Mouse (Mus musculus): ENCODE data around the gene Rhobtb1. TPM values are rescaled to one million over a fixed set of nuclear protein-coding genes. Genes with fewer than 3 reads are reported as not detected.

Rhobtb1 gene
- polyA plus RNA-seq, 1 experiment from 2014 or later: 14.2 TPM

DNA sequence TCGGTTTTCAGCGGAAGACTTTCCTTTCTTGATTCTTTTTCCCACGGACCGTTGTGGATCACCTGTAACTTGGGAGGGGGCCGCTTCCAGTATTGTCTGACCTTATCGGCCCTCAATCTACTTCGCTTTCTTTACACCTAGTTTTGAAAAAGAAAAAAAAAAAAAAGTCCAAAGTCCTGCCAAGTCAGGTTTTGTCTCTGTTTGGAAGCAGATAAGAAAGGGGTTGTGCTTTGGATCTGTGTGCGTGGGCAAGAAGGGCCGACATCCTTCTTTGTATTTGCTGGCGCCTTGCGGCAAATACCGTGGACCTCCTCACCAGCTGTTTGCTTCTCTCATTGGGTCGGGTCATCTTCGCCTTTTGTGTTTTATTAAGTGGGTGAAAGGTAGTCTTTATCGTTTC lies 114.2 kb downstream of the Rhobtb1 start:
- H3K9ac ChIP-seq (replicated peaks; ENCODE audit: low read depth, low read length): no peak overlapping the region
- no peaks in the 10 kb centered on the region; the same call in 1 of the 2 replicates for H3K4me1 ChIP-seq (replicated peaks; ENCODE audit: control insufficient read depth, insufficient read depth, low read length)
- H3K4me2 ChIP-seq (ENCODE audit: low read length): no peak overlapping the region
- no peaks in the 10 kb centered on the region for H3K9me3 ChIP-seq (ENCODE audit: control insufficient read depth, low read length)
- no peak overlapping the region for H3K4me3 ChIP-seq (replicated peaks; ENCODE audit: low read length)
- no peak for ATAC-seq
- 90% methylated on average over 15 of the region's 15 CpGs for WGBS
- no peaks in the 10 kb centered on the region for H3K27me3 ChIP-seq (replicated peaks; ENCODE audit: control insufficient read depth, insufficient read depth, low read length)
- H3K27ac ChIP-seq (ENCODE audit: low read length): no peak overlapping the region
- H3K36me3 ChIP-seq (ENCODE audit: control insufficient read depth, insufficient read depth): peaks cover 4% of the 10 kb centered on the region; the same call in 1 of the 2 replicates

DNA sequence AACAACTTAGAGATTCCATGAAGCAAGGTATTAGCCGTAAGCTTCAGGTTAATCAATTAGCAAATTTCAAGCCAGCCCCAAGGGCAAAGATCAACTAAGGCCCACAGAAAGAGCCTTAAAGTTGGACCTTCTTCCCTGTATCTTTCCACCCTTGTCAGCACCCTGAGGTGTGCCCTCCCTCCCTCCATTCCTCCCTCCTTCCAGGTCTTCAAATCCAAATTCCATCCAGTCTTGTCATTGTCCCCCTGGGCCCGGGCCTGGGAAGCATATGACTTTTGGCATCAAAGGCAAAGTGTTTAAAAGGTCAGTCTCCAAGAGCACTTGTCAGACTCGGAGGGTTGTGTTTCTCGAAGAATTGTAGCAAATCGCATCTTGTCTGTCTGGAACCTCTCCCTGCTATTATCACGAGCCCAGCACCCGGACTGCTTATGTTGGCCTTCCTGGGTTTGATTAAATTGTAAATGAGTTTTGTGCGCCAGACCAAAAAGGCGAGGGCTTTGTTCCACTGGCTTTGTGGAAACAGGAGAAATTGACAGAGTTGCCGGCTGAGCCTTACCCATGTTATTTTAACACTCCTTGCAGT lies 116.9 kb downstream of the Rhobtb1 start:
- Histone ChIP-seq H3K27me3 (replicated peaks; ENCODE audit: control insufficient read depth, insufficient read depth, low read length) (no peaks in the 10 kb centered on the region), H3K27ac (ENCODE audit: low read length) (no peak overlapping the region), H3K9me3 (ENCODE audit: control insufficient read depth, low read length) (no peaks in the 10 kb centered on the region), H3K4me3 (replicated peaks; ENCODE audit: low read length) (no peak overlapping the region), H3K4me2 (ENCODE audit: low read length) (no peak overlapping the region), H3K9ac (replicated peaks; ENCODE audit: low read depth, low read length) (no peak overlapping the region), H3K4me1 (replicated peaks; ENCODE audit: control insufficient read depth, insufficient read depth, low read length) (no peaks in the 10 kb centered on the region; the same call in 1 of the 2 replicates), H3K36me3 (ENCODE audit: control insufficient read depth, insufficient read depth) (peaks cover 7% of the 10 kb centered on the region; the same call in 1 of the 2 replicates)
- 35% methylated on average over 10 of the region's 10 CpGs for WGBS
- ATAC-seq: no peak

DNA sequence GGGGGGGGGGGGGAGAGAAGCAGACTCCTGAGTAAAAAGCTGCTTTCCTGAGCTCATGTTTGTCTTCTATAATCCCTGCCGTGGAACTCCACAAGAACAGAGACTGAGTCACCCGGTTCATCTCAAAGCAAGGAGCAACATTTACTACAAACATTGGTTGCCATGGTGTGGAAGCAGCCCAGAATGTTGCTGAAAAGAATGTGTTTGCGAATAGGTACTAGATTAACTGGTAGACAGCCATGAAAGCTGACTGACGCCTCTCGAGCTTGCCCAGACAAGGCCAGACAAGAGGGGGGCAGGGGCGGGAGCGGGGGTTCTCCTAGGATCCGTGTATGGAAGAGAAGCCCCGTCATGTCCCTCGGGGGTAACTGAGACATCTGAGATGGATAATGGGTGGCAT lies 120.2 kb downstream of the Rhobtb1 start:
- no peak overlapping the region for H3K27ac ChIP-seq (ENCODE audit: low read length)
- H3K4me1 ChIP-seq (replicated peaks; ENCODE audit: control insufficient read depth, insufficient read depth, low read length): no peaks in the 10 kb centered on the region; the same call in 1 of the 2 replicates
- H3K36me3 ChIP-seq (ENCODE audit: control insufficient read depth, insufficient read depth): peaks cover 7% of the 10 kb centered on the region; the same call in 1 of the 2 replicates
- H3K4me3 ChIP-seq (replicated peaks; ENCODE audit: low read length): no peak overlapping the region
- no peak overlapping the region for H3K9ac ChIP-seq (replicated peaks; ENCODE audit: low read depth, low read length)
- ATAC-seq: no peak
- no peak overlapping the region for H3K4me2 ChIP-seq (ENCODE audit: low read length)
- WGBS: 60% methylated on average over 10 of the region's 10 CpGs
- H3K9me3 ChIP-seq (ENCODE audit: control insufficient read depth, low read length): no peaks in the 10 kb centered on the region
- no peaks in the 10 kb centered on the region for H3K27me3 ChIP-seq (replicated peaks; ENCODE audit: control insufficient read depth, insufficient read depth, low read length)

DNA sequence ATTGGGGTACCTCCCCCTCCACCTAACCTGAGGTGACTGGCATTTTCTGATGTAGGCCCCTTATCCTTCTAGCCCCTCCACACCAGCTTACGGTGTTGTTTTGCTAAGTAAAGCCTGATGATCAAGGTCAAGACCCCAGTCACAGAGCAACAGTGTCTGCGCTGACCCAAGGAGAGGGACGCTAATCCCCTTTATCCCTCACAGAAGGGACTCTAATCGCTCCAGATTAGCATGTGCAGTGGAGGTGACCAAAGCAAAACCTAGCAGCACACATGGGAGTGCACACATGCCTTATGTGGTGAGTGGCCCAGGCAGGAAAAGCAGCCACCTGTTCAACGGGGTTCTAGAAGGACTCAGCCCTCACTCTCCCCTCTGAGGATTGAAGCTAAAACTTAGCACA lies 123.0 kb downstream of the Rhobtb1 start:
- Histone ChIP-seq H3K4me2 (ENCODE audit: low read length) (no peak overlapping the region), H3K27me3 (replicated peaks; ENCODE audit: control insufficient read depth, insufficient read depth, low read length) (no peaks in the 10 kb centered on the region), H3K27ac (ENCODE audit: low read length) (no peak overlapping the region), H3K4me3 (replicated peaks; ENCODE audit: low read length) (no peak overlapping the region), H3K36me3 (ENCODE audit: control insufficient read depth, insufficient read depth) (peaks cover 7% of the 10 kb centered on the region; the same call in 1 of the 2 replicates), H3K9ac (replicated peaks; ENCODE audit: low read depth, low read length) (no peak overlapping the region), H3K4me1 (replicated peaks; ENCODE audit: control insufficient read depth, insufficient read depth, low read length) (no peaks in the 10 kb centered on the region), H3K9me3 (ENCODE audit: control insufficient read depth, low read length) (no peaks in the 10 kb centered on the region)
- 35% methylated on average over 5 of the region's 5 CpGs for WGBS
- no peak for ATAC-seq

DNA sequence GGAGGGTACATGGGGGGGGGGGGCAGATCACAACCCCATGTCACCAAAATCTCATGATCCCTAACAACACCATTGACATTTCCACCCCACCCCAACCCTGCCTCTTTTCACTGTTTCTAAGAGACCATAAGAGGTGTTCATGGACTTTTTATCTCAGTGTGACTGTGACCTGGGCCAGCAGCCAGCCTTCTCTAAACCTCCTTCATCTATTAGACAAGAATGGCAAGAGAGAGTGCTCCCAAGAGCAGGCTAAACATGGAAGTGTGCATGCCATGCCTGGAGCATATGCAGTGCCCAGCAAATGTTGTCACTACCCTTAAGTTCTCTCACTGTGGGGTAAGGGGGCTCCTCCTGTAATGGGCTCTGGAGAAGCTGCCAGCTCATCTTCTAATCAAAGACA lies 123.5 kb downstream of the Rhobtb1 start:
- no peak for ATAC-seq
- no peaks in the 10 kb centered on the region for H3K4me1 ChIP-seq (replicated peaks; ENCODE audit: control insufficient read depth, insufficient read depth, low read length)

DNA sequence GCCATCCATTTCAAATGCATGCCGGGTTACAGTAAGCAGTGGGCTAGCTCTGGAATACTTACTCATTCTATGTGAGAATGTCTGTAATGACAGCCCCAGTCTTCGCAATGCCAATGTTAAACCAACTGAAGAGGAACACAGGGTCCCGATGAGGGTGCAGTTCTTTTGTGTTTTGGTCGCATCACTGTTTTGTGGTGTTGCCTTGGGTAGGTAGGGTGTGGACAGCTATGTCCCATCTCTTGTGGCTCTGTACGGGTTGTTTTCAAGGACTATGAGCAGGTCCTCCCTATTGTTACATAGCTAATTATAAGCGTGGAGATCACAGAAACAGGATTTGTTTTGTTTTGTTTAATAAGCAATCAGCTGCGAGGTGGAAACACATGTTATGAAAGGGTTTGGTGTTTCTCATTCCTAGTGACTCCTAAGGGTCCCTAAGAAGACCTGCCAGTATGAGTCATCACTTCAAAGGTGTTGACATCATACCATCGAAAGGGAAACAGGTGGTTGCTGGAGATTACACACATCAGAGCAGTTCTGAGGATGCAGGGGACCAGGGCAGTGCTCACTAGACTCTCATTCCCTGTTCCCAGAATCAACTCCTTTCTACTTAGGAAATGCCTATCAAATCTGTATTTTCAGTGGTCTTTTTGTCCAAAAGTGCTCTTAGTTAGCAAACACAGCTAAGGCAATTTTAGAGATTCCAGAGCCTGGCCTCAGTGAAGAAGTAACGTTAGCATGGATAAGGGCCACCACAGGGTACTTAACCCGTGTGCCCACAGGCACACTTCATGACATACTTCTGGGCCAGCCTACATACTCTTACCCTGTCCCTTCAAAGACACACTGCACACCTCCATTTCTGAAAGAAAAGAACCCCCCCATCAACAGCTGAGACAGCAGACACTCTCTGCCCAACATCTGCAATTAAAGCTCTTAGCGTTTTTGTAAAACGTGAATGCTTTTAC lies 124.9 kb downstream of the Rhobtb1 start:
- WGBS: 82% methylated on average over 12 of the region's 12 CpGs
- H3K36me3 ChIP-seq (ENCODE audit: control insufficient read depth, insufficient read depth): no peaks in the 10 kb centered on the region
- H3K4me1 ChIP-seq (replicated peaks; ENCODE audit: control insufficient read depth, insufficient read depth, low read length): no peaks in the 10 kb centered on the region
- H3K9me3 ChIP-seq (ENCODE audit: control insufficient read depth, low read length): no peaks in the 10 kb centered on the region
- H3K4me3 ChIP-seq (replicated peaks; ENCODE audit: low read length): no peak overlapping the region
- H3K27ac ChIP-seq (ENCODE audit: low read length): no peak overlapping the region
- no peaks in the 10 kb centered on the region for H3K27me3 ChIP-seq (replicated peaks; ENCODE audit: control insufficient read depth, insufficient read depth, low read length)
- no peak for ATAC-seq
- no peak overlapping the region for H3K4me2 ChIP-seq (ENCODE audit: low read length)
- no peak overlapping the region for H3K9ac ChIP-seq (replicated peaks; ENCODE audit: low read depth, low read length)

More for the DNA sequence above, 123.5 kb downstream of the Rhobtb1 start:
- H3K27me3 ChIP-seq (replicated peaks; ENCODE audit: control insufficient read depth, insufficient read depth, low read length): no peaks in the 10 kb centered on the region
- no peak overlapping the region for H3K4me3 ChIP-seq (replicated peaks; ENCODE audit: low read length)
- no peak overlapping the region for H3K27ac ChIP-seq (ENCODE audit: low read length)
- peaks cover 7% of the 10 kb centered on the region; the same call in 1 of the 2 replicates for H3K36me3 ChIP-seq (ENCODE audit: control insufficient read depth, insufficient read depth)
- H3K9me3 ChIP-seq (ENCODE audit: control insufficient read depth, low read length): no peaks in the 10 kb centered on the region
- no peak overlapping the region for H3K4me2 ChIP-seq (ENCODE audit: low read length)
- no peak overlapping the region for H3K9ac ChIP-seq (replicated peaks; ENCODE audit: low read depth, low read length)

DNA sequence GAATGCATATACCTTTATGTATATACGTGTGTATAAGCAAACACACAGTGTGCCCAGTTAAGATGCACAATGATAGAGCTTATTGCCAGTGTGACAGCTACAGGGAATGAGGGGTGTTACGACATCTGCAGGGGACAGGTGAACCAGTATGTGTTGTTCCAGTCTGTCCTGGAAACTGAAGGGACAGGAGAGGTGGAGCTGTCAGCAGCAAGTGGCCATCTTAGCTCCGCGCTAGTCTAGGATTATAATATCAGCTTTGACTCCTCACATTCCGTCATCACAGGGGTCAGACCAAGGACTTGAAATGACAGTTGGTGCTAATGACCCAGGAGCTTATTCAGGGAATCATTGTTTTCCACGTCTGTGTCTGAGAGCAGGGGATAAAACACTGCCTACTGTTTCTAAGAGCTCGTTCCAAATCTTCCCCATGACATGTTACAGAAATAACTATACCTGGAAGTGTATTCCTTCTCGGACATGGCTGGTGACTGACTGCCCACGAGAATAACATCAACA lies 125.7 kb downstream of the Rhobtb1 start:
- Histone ChIP-seq H3K27me3 (replicated peaks; ENCODE audit: control insufficient read depth, insufficient read depth, low read length) (no peaks in the 10 kb centered on the region), H3K9ac (replicated peaks; ENCODE audit: low read depth, low read length) (no peak overlapping the region), H3K4me3 (replicated peaks; ENCODE audit: low read length) (no peak overlapping the region), H3K27ac (ENCODE audit: low read length) (no peak overlapping the region), H3K36me3 (ENCODE audit: control insufficient read depth, insufficient read depth) (no peaks in the 10 kb centered on the region), H3K9me3 (ENCODE audit: control insufficient read depth, low read length) (no peaks in the 10 kb centered on the region), H3K4me2 (ENCODE audit: low read length) (no peak overlapping the region), H3K4me1 (replicated peaks; ENCODE audit: control insufficient read depth, insufficient read depth, low read length) (no peaks in the 10 kb centered on the region)
- WGBS: 83% methylated on average over 9 of the region's 9 CpGs
- ATAC-seq: no peak

DNA sequence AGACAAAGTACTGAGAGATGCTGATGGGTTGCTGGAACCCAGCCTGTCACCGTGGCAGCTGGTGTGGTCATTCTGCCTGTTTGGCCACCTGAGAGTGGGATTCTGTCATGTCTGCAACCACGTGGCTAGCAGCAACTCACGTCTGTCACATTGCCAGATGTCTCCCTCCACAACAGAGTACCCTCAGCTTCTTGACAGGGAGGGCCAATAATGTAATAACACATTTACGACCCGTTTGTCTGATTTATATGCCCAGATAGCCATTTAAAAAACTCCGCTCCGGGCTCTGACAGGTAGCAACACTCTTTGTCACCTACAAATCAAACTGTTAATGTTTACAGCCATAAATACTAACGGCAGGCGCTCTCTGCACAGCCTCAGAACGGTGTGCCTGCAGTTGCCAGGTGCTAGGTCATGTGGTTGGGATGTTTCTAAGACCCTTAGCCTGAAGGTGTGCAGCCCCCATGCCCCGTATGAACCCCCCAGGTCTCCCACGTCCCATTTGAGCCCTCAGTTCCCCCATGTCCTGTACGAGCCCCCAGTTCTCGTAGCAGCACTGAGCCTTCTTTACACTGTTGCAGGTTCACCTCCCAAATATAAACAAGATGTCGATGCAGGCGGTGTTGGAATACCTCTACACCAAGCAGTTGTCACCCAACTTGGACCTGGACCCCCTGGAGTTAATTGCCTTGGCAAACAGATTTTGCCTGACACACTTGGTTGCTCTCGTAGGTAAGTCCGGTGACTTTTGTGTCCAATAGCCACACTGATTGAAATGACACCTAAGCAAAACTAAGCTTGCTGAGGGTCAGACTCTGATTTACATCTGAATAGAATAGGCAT lies 127.8 kb downstream of the Rhobtb1 start:
- 75% methylated on average over 18 of the region's 18 CpGs for WGBS
- no peak overlapping the region for H3K9ac ChIP-seq (replicated peaks; ENCODE audit: low read depth, low read length)
- H3K4me3 ChIP-seq (replicated peaks; ENCODE audit: low read length): no peak overlapping the region
- no peak overlapping the region for H3K27ac ChIP-seq (ENCODE audit: low read length)
- H3K4me1 ChIP-seq (replicated peaks; ENCODE audit: control insufficient read depth, insufficient read depth, low read length): no peaks in the 10 kb centered on the region
- H3K4me2 ChIP-seq (ENCODE audit: low read length): no peak overlapping the region
- ATAC-seq: no peak
- H3K27me3 ChIP-seq (replicated peaks; ENCODE audit: control insufficient read depth, insufficient read depth, low read length): no peaks in the 10 kb centered on the region
- peaks cover 2% of the 10 kb centered on the region; the same call in 1 of the 2 replicates for H3K36me3 ChIP-seq (ENCODE audit: control insufficient read depth, insufficient read depth)
- no peaks in the 10 kb centered on the region for H3K9me3 ChIP-seq (ENCODE audit: control insufficient read depth, low read length)

DNA sequence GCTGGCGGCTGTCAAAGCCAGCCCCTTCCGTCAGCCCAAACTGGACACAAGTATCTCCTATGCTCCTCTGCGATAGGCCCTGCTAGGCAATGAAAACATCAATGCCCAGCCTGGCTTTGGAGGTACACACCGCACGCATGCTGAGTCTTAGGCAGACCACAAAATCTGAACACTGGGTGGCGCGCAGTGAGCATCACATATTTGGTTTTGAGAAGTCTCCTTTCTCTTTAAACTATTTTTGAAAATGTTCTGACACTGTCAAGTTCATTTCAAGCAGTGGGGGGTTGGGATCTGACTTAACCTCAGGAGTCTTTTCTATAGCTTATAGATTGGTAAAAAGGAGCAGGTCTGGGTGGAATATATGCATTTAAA lies 128.4 kb downstream of the Rhobtb1 start:
- WGBS: 70% methylated on average over 7 of the region's 7 CpGs
- H3K4me1 ChIP-seq (replicated peaks; ENCODE audit: control insufficient read depth, insufficient read depth, low read length): no peaks in the 10 kb centered on the region
- no peak overlapping the region for H3K4me3 ChIP-seq (replicated peaks; ENCODE audit: low read length)
- H3K4me2 ChIP-seq (ENCODE audit: low read length): no peak overlapping the region
- H3K9me3 ChIP-seq (ENCODE audit: control insufficient read depth, low read length): no peaks in the 10 kb centered on the region
- ATAC-seq: no peak
- H3K27me3 ChIP-seq (replicated peaks; ENCODE audit: control insufficient read depth, insufficient read depth, low read length): no peaks in the 10 kb centered on the region
- H3K27ac ChIP-seq (ENCODE audit: low read length): no peak overlapping the region
- peaks cover 2% of the 10 kb centered on the region; the same call in 1 of the 2 replicates for H3K36me3 ChIP-seq (ENCODE audit: control insufficient read depth, insufficient read depth)
- H3K9ac ChIP-seq (replicated peaks; ENCODE audit: low read depth, low read length): no peak overlapping the region
